Mouse (Mus musculus) thymus, adult 2 months (tissue): ENCODE measurements around the gene Mamdc2.

Experiments
- CTCF ChIP-seq: fragments of 200-500 bp; IDR thresholded peaks from 2 replicates; pipeline ENCODE4 v1.5.1; 2012; ENCODE audit warnings: mild to moderate bottlenecking, control low read depth, low read length, moderate library complexity, borderline replicate concordance; ENCODE audit not compliant: control insufficient read depth, poor library complexity, insufficient read depth; ENCODE audit errors: extremely low read depth
- POLR2A ChIP-seq: fragments of 200-500 bp; IDR thresholded peaks from 2 replicates; pipeline ENCODE4 v1.6.1; 2012; ENCODE audit warnings: mild to moderate bottlenecking, low read length, control low read depth, moderate library complexity; ENCODE audit not compliant: control insufficient read depth, poor library complexity, insufficient read depth; ENCODE audit errors: extremely low read depth

DNA sequence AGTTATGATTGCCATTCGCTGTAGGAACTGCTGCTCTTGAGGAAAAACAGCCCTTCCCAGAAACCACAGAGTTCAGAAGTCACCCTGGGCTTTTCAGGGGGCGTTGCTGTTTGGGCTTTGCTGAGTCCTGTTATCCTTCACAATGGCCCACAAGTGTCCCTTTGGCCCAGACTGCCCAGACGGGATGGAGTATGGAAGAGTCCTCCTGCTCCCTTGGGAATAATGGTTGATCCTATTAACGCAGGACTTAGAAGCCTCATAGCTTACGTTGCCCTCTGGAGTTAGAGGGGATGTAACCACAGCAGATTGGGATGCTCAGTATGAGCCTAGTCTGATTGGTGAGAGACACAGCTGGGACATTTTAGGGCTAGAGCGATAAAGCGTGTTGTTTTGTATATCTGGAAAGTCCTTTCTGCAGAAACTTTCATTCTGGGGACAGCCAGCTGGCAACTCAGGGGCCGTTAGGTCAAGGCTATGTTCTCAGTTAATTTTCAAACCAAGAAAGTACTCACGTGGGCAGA is 94.3 kb downstream of the Mamdc2 start:
- TF ChIP-seq CTCF: no peak
- no peak for TF ChIP-seq POLR2A
